Mouse (Mus musculus) heart, embryonic 10.5 days (tissue): Measurements from ENCODE around the gene Rpap1. TPM values are rescaled to one million over a fixed set of nuclear protein-coding genes. Genes with fewer than 3 reads are reported as not detected.
"Not testable (repeated sequence)": the region's sequence is repeated elsewhere in the genome, so short reads cannot be mapped to it uniquely, and the experiment has no call there.

Experiments
- DNase-seq: peaks from one replicate; pipeline ENCODE4 v3.0.0-alpha.2; 2017; ENCODE audit warnings: low spot score
- H3K27ac ChIP-seq: fragments of 300-500 bp; sonication (generic); 2 replicates; pipeline ENCODE4 v1.5.1; 2016; ENCODE audit warnings: mild to moderate bottlenecking
- H3K27me3 ChIP-seq: fragments of 300-500 bp; sonication (generic); 2 replicates; pipeline ENCODE4 v1.6.1; 2016; ENCODE audit warnings: mild to moderate bottlenecking; ENCODE audit not compliant: poor library complexity, insufficient read depth, severe bottlenecking
- H3K36me3 ChIP-seq: fragments of 300-500 bp; sonication (generic); 2 replicates; pipeline ENCODE4 v1.6.1; 2016; ENCODE audit warnings: mild to moderate bottlenecking, moderate library complexity
- H3K4me1 ChIP-seq: fragments of 300-500 bp; sonication (generic); 2 replicates; pipeline ENCODE4 v1.6.1; 2016; ENCODE audit warnings: mild to moderate bottlenecking
- H3K4me3 ChIP-seq: fragments of 300-500 bp; sonication (generic); 2 replicates; pipeline ENCODE4 v1.5.1; 2016; ENCODE audit warnings: mild to moderate bottlenecking, moderate library complexity
- H3K9me3 ChIP-seq: fragments of 300-500 bp; sonication (generic); 2 replicates; pipeline ENCODE4 v1.6.1; 2016; ENCODE audit warnings: mild to moderate bottlenecking, moderate library complexity
- WGBS: fragments of 180-500 bp; shearing (Covaris S2); methylation state at CpG from one replicate; pipeline ENCODE4 v1.1.7; 2016; 5-methylcytosine and 5-hydroxymethylcytosine counted together
- polyA plus RNA-seq: library from polyadenylated mRNA; unstranded; fragments of >200 nt; fragmentation: Nextera tagmentation; extraction: Ambion mirVana; gene quantifications from 2 replicates; pipeline ENCODE4 v1.2.1, GENCODE M21; 2016

The Rpap1 gene
- polyA plus RNA-seq, 1 experiment from 2014 or later: 32.0 TPM

DNA sequence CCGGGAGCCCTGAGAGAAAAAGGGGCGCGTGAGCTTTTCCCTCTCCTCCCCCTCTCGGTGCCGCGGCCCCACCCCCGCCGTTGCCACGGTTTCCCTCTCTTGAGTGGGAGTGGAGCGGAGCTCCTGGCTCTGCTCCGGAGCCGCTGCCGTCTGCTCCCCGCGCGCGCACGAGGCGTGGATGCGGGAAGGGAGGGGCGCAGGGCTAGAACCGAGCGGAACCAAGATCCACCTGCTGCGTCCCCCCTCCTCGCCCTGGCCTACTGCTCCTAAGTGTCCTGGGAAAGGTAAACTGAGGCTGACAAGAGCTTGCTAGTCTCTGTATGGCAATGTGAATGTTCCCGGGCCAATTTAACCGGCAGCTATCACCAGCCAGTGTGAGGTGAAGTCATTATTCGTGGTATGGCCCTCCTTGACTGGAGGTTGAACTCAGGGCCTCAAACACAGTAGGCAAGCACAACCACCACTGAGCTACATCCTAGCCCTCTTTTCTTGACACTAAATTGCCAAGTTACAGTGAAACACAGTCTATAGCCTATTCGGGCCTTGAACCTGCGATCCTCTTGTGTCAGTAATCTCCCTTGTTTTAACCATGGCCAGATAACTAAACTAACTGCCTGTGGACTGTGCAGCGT is 44.0 kb downstream of the Rpap1 start:
- Histone ChIP-seq H3K36me3 (no peaks in the 10 kb centered on the region), H3K27me3 (peaks cover 61% of the 10 kb centered on the region), H3K4me3 (peak overlapping the region; percentile 77), H3K9me3 (no peaks in the 10 kb centered on the region), H3K27ac (peak overlapping the region; percentile 72), H3K4me1 (peaks cover 51% of the 10 kb centered on the region)
- 8% methylated on average over 31 of the region's 31 CpGs for WGBS
- DNase-seq: no peak

- peaks cover 51% of the 10 kb centered on the region for H3K4me1 ChIP-seq
- H3K27ac ChIP-seq: peak overlapping the region; percentile 95
- H3K27me3 ChIP-seq: peaks cover 60% of the 10 kb centered on the region
- DNase-seq: no peak
- peak overlapping the region; percentile 77 for H3K4me3 ChIP-seq
- H3K9me3 ChIP-seq: no peaks in the 10 kb centered on the region
- under 1% methylated on average over 67 of the region's 70 CpGs for WGBS
- no peaks in the 10 kb centered on the region for H3K36me3 ChIP-seq
These were observed 44.7 kb downstream of the Rpap1 start for GRCm38 (mm10) chr2:119742461-119743175.

DNA sequence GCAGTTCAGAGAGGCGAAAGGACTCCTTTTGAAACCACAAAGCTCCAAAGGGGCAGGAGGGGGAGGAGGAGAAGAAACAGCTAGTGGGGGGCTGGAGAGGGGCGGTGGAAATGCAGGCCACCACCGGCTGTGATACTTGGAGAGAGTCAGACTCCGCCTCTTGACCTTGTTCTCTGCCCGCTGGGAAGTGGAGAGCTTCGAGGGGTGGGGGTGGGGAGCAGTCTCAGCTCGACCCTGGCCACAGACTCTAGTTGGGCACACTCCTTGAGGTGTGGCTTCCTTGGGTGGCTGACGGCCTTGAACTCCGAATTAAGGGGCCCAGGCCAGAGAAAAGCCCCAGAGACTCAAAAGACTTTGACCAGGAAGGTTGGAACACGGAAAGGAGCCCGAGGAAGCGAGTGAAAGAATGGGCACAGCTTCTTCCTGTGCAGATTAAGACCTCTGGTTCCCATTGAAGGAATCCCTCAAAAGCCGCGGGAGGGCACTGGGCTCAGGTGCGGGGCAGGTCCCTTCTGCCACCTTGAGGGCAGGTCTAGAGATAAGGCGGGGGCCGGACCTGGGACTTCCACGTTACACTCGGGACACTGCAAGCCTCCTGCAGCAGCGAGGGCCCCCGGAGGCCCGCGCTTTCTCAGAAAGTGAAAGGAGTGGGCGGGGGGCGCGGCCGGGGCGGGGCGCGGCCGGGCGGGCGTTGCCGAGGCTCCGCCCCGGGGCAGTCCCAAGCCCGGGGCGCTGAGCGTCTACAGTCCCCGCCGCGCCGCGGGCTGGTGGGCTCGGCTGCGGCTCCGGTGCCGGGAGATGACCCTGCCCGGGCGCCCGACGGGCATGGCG is 45.5 kb downstream of the Rpap1 start, which contains the start of gene Itpka:
TSS of gene Itpka (plus strand) at position 757 of the 831 bp plus-strand sequence.
- H3K4me3 ChIP-seq: peak within 1 kb of the TSS; percentile 77
- under 1% methylated on average over 52 of the region's 53 CpGs for WGBS
- H3K9me3 ChIP-seq: no peaks in the 10 kb centered on the region
- DNase-seq: peak; percentile 92
- peaks cover 63% of the 10 kb centered on the region for H3K27me3 ChIP-seq
- peak within 1 kb of the TSS; percentile 95 for H3K27ac ChIP-seq
- H3K4me1 ChIP-seq: peaks cover 59% of the 10 kb centered on the region
- no peaks in the 10 kb centered on the region for H3K36me3 ChIP-seq

DNA sequence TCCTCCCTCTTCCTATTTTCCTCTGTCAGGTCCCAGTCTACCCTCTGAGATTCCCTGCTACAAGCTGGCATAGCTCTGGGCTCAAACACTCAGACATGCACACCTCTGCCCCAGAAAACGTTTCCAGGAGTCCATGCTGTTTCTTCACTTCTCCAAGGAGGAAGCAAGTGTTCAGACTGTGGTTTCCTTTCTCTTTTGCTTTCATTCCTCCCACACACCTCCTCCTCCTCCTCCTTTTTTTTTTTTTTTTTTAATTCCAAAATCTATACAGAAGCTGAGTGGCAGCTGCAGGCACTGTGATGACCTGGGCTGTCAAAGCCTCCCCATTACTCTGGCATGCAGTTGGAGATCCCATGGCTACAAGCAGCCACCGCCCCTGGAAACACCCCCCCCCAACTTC is 46.8 kb downstream of the Rpap1 start:
- H3K27me3 ChIP-seq: peaks cover 62% of the 10 kb centered on the region
- H3K4me1 ChIP-seq: peaks cover 59% of the 10 kb centered on the region
- DNase-seq: no peak
- 25% methylated on average over 2 of the region's 2 CpGs for WGBS
- no peaks in the 10 kb centered on the region for H3K9me3 ChIP-seq
- H3K4me3 ChIP-seq: no peak overlapping the region
- H3K27ac ChIP-seq: peak overlapping the region; percentile 95
- peaks cover 4% of the 10 kb centered on the region for H3K36me3 ChIP-seq

DNA sequence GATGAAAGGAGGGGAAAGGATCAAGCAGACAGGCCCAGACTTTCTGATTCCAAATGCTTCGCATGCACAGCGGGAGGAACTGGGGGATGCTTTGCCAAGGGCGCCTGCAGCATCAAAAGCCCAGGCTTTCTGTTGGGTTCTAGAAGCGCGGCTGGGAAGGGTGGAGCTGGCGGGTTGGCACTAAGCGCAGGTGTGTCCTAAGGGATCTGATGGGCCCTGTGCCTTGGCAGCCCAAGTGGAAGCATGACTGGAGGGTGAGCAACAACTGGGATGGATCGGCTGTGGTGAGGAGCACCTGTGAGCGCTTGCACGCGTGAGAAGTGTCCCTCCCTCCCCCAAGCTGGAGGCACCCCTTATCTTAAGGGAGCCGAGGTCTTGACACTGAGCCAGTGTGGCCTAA is 50.2 kb downstream of the Rpap1 start:
- no peak for DNase-seq
- H3K27ac ChIP-seq: no peak overlapping the region
- H3K36me3 ChIP-seq: peaks cover 36% of the 10 kb centered on the region
- peaks cover 36% of the 10 kb centered on the region for H3K27me3 ChIP-seq
- H3K4me1 ChIP-seq: peaks cover 28% of the 10 kb centered on the region
- 14% methylated on average over 12 of the region's 12 CpGs for WGBS
- no peaks in the 10 kb centered on the region for H3K9me3 ChIP-seq
- H3K4me3 ChIP-seq: no peak overlapping the region

DNA sequence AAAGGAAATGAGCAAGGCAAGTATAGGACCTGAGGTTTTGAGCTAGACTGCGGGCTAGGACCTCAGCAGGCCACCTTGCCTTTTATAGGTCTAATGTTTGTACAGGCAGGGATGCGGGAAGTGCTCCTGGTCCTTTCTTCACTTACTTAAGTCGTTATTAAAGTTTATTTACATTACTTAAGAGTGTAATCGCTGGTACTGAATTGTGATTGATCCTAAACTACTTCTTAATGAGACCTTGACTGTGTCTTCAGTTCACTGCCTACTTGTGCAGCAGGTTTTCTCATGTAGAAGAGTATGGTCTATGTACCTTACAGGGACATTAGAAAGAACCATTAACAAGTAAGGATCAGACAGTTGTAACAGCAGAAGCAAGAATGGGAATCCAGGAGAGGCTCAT is 56.6 kb downstream of the Rpap1 start:
- Histone ChIP-seq H3K27me3 (peaks cover 3% of the 10 kb centered on the region; the same call in 1 of the 2 replicates), H3K4me3 (no peak overlapping the region), H3K27ac (no peak overlapping the region), H3K9me3 (no peaks in the 10 kb centered on the region), H3K4me1 (no peaks in the 10 kb centered on the region), H3K36me3 (peaks cover 95% of the 10 kb centered on the region)
- WGBS: 89% methylated on average over 4 of the region's 4 CpGs
- no peak for DNase-seq

DNA sequence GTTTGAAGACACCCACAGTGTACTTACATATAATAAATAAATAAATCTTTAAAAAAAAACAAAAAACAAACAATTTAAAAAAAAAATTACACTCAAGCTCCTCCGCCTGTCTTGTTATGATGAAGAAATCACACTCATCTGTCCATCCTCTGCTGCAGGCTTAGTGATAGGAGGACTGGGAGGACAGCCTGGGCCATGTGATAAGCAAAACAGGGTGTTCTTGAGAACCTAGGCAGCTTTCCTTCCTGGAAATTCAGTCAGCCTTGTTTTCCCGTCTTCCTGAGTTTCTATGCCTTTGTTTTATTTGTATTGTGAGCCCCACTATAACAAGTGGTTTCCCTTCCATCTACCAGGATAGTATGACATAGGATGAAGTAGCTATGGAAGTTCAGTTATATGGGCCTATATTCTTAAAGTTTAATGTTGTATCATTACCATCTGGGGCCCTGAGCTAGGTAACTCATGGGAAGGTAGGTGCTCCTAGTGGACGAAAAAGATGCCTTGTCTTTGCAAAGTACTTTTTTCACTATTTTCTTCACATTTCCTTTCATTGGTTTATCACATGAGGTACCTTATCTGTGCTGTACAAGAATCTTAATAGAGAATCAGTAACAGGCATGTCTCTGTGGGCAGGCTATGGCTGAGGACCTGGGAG is 59.4 kb downstream of the Rpap1 start:
- WGBS: 72% methylated on average over 3 of the region's 3 CpGs
- Histone ChIP-seq H3K27ac (no peak overlapping the region), H3K9me3 (no peaks in the 10 kb centered on the region), H3K4me1 (no peaks in the 10 kb centered on the region), H3K27me3 (no peaks in the 10 kb centered on the region), H3K36me3 (peaks cover 94% of the 10 kb centered on the region), H3K4me3 (no peak overlapping the region)
- DNase-seq: no peak

GRCm38 (mm10) chr2:119721070-119721469 is 66.3 kb downstream of the Rpap1 start:
- 93% methylated on average over 8 of the region's 8 CpGs for WGBS

GRCm38 (mm10) chr2:119715868-119716267 is 71.5 kb downstream of the Rpap1 start:
- not testable (repeated sequence) for H3K27me3 ChIP-seq, DNase-seq, H3K4me1 ChIP-seq, H3K4me3 ChIP-seq, H3K27ac ChIP-seq, H3K9me3 ChIP-seq
- WGBS: 89% methylated on average over 2 of the region's 2 CpGs
- H3K36me3 ChIP-seq: peaks cover 74% of the 10 kb centered on the region

More at GRCm38 (mm10) chr2:119721070-119721469, 66.3 kb downstream of the Rpap1 start:
- H3K4me3 ChIP-seq: no peak overlapping the region
- no peaks in the 10 kb centered on the region for H3K4me1 ChIP-seq
- no peak overlapping the region for H3K27ac ChIP-seq
- H3K27me3 ChIP-seq: no peaks in the 10 kb centered on the region
- H3K36me3 ChIP-seq: peaks cover 82% of the 10 kb centered on the region
- no peak for DNase-seq
- no peaks in the 10 kb centered on the region for H3K9me3 ChIP-seq

Other genes starting within 250 kb of the Rpap1 start
- gene Exd1, start 239.9 kb downstream of the Rpap1 start, polyA plus RNA-seq: 0.31 and 0.34 TPM in 2 replicates
- gene Chp1, start 239.8 kb downstream of the Rpap1 start, polyA plus RNA-seq: 42.4 and 47.4 TPM in 2 replicates
- gene Nusap1, start 169.2 kb downstream of the Rpap1 start, polyA plus RNA-seq: 52.0 and 56.7 TPM in 2 replicates
- 30.1 and 30.8 TPM in 2 replicates for gene Oip5, start 169.1 kb downstream of the Rpap1 start, polyA plus RNA-seq
- gene Ndufaf1, start 124.7 kb downstream of the Rpap1 start, polyA plus RNA-seq: 58.3 and 65.4 TPM in 2 replicates
- gene Rtf1, start 112.5 kb downstream of the Rpap1 start, polyA plus RNA-seq: 26.4 and 37.4 TPM in 2 replicates
- gene Itpka, start 45.2 kb downstream of the Rpap1 start, polyA plus RNA-seq: 2.7 and 3.1 TPM in 2 replicates
- 0.10 and 0.13 TPM in 2 replicates for gene Ltk, start 27.1 kb downstream of the Rpap1 start, polyA plus RNA-seq
- 8.9 and 11.6 TPM in 2 replicates for gene Tyro3, start 10.2 kb upstream of the Rpap1 start, polyA plus RNA-seq
- 24.2 and 24.6 TPM in 2 replicates for gene Mga, start 109.7 kb upstream of the Rpap1 start, polyA plus RNA-seq
- 1.8 and 2.8 TPM in 2 replicates for gene Mapkbp1, start 185.2 kb upstream of the Rpap1 start, polyA plus RNA-seq
- gene Jmjd7, start 239.9 kb upstream of the Rpap1 start, polyA plus RNA-seq: 16.8 and 17.6 TPM in 2 replicates
- 2.6 and 5.5 TPM in 2 replicates for gene Gm28042, start 240.0 kb upstream of the Rpap1 start, polyA plus RNA-seq
- 2.6 TPM in 2 replicates for gene Pla2g4b, start 245.9 kb upstream of the Rpap1 start, polyA plus RNA-seq